Mouse (Mus musculus): ENCODE data around the gene Calhm3.

DNA sequence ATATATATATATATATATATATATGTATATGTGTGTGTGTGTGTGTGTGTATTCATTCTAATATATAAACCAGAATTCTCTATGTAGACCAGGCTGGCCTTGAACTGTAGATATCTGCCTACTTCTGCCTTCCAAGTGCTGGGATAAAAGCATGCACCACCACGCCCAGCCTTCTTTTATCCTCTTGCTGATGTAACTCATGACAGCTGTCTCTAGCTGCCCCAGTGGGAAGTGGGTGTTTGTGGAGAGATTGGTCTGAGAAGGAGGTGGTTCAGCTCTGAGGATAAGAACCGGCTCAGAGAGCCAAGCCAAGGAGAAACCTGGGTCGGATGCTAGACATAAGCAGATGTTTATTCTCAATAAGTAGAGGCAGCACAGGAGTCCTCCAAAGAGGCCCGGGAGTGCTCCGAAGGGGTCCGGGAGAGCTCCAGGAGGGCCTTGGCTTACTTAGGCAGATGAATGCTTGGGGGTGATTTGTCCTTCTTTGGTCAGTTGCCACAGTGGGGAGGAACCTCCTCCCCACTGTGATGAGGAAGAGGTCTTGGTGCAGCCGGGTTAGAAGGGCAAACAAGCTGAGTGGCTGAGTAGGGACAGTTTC lies 10.2 kb upstream of the Calhm3 start:
- TF ChIP-seq EP300 (IDR thresholded peaks at IDR 0.05; ENCODE audit: low read depth) (no peak), CTCF (IDR thresholded peaks at IDR 0.05; ENCODE audit: low read depth) (no peak)
